16 mouse cellular contexts compared by ENCODE assay signal in the genomic region with DNA sequence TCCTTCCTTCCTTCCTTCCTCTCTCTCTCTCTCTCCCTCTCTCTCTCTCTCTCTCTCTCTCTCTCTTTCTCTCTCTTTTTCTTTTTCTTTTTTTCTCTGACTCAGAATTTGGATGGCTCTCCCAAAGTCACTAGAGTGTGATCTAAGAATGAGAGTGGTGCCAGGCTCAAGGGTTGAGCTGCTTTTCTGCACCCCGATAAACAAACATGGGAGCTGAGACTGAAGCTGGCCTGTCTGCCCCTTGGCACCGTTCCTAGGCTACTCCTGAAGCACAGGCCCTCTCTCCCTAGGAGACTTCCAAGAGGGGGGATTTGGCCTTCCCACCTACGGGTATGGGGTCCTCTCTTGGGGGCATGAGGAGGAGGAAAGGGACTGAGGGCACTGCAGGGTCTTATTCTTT. TPM values are rescaled to one million over a fixed set of nuclear protein-coding genes. Genes with fewer than 3 reads are reported as not detected.
DNase-seq lines count a peak whose midpoint lies in the region; ATAC-seq and TF ChIP-seq lines count a peak whose summit lies in the region.
"Had no signal": no experiment of that assay in that cellular context is flagged by ENCODE, and none has a peak within 500 bp of the region (broad histone marks: within the 10 kb centered on the region; RNA-seq: fewer than 3 reads in every experiment).

No protein-coding gene starts in this region.

- TF ChIP-seq CTCF in lung, adult 2 months (IDR thresholded peaks at IDR 0.05; ENCODE audit: insufficient read depth, low read length) = no peak

- peaks cover 11% of the 10 kb centered on the region for H3K4me1 ChIP-seq in lung, embryonic 15.5 days
- H3K4me1 ChIP-seq in lung, adult 2 months (ENCODE audit: control insufficient read depth, insufficient read depth, low read length) = no peaks in the 10 kb centered on the region
- H3K4me1 ChIP-seq in limb, embryonic 15.5 days = peaks cover 35% of the 10 kb centered on the region

- no peak overlapping the region for H3K9ac ChIP-seq in lung, embryonic 15.5 days
- no peak overlapping the region for H3K9ac ChIP-seq in limb, embryonic 15.5 days
- H3K9ac ChIP-seq: hindbrain, embryonic 14.5 days had no signal

- H3K36me3 ChIP-seq in lung, embryonic 15.5 days = no peaks in the 10 kb centered on the region
- H3K36me3 ChIP-seq in limb, embryonic 15.5 days = no peaks in the 10 kb centered on the region
- H3K36me3 ChIP-seq: embryonic facial prominence, embryonic 10.5 days; hindbrain, embryonic 10.5 days had no signal

- DNase-seq in heart, adult 11 months = peak; percentile 83
- DNase-seq in heart, postnatal 14 days = no peak
- DNase-seq in lung, adult 2 months = no peak
- peak; percentile 57 for DNase-seq in adipocyte (ENCODE audit: low spot score)
- no peak for DNase-seq in left cerebral cortex, postnatal 25 days (ENCODE audit: low spot score in 2 of 2)
- DNase-seq: adrenal gland, adult 8-10 months; adrenal gland, postnatal 36 days; cerebellum, adult 2 months had no signal

- H3K27ac ChIP-seq in lung, embryonic 15.5 days = no peak overlapping the region
- H3K27ac ChIP-seq in limb, embryonic 15.5 days = 0 out of 2 replicates have a peak overlapping the region, but pooled peaks have one; percentile 17
- H3K27ac ChIP-seq: embryonic facial prominence, embryonic 10.5 days; hindbrain, embryonic 10.5 days; hindbrain, embryonic 14.5 days had no signal

- H3K4me2 ChIP-seq in lung, embryonic 15.5 days = no peak overlapping the region
- no peak overlapping the region for H3K4me2 ChIP-seq in limb, embryonic 15.5 days
- H3K4me2 ChIP-seq: hindbrain, embryonic 14.5 days had no signal

- intact Hi-C loops in heart, postnatal 14 days (cut with DNase I) = no loop called here
- intact Hi-C loops in left cerebral cortex, postnatal 25 days (cut with DNase I) = no loop called here

- WGBS in lung, embryonic 15.5 days = 51% methylated on average over 3 of the region's 3 CpGs
- WGBS in lung, adult 2 months = 51% methylated on average over 3 of the region's 3 CpGs
- WGBS in limb, embryonic 15.5 days = 85% methylated on average over 3 of the region's 3 CpGs

- ATAC-seq in lung, embryonic 15.5 days (ENCODE audit: borderline replicate concordance, extremely low read depth, low FRiP score, low TSS enrichment) = 0 out of 2 replicates have a peak, but pooled peaks have one; percentile 9
- no peak for ATAC-seq in limb, embryonic 15.5 days (ENCODE audit: insufficient number of reproducible peaks, low FRiP score, low TSS enrichment, low read depth)
- ATAC-seq: forebrain, embryonic 16.5 days had no signal

- no peaks in the 10 kb centered on the region for H3K27me3 ChIP-seq in lung, embryonic 15.5 days
- no peaks in the 10 kb centered on the region for H3K27me3 ChIP-seq in limb, embryonic 15.5 days
- H3K27me3 ChIP-seq: CH12.LX had no signal

- TF ChIP-seq POLR2A in lung, adult 2 months (IDR thresholded peaks at IDR 0.05; ENCODE audit: borderline replicate concordance, extremely low read depth, low read depth, low read length) = no peak

- H3K9me3 ChIP-seq in lung, embryonic 15.5 days = no peaks in the 10 kb centered on the region
- H3K9me3 ChIP-seq in limb, embryonic 15.5 days = no peaks in the 10 kb centered on the region
- H3K9me3 ChIP-seq: embryonic facial prominence, embryonic 10.5 days; hindbrain, embryonic 10.5 days had no signal

- no peak overlapping the region for H3K4me3 ChIP-seq in lung, embryonic 15.5 days
- no peak overlapping the region for H3K4me3 ChIP-seq in lung, adult 2 months (replicated peaks; ENCODE audit: extremely low read depth, low read depth, low read length)
- no peak overlapping the region for H3K4me3 ChIP-seq in limb, embryonic 15.5 days
- H3K4me3 ChIP-seq: embryonic facial prominence, embryonic 10.5 days; erythroblast, embryonic 14.5 days; hindbrain, embryonic 10.5 days had no signal

RNA-seq across cellular contexts. Expression of gene Olfml2b, which starts 54.4 kb away (rescaled TPM):
- 10 to 100 TPM; 16.6 to 17.3 TPM for total RNA-seq in heart, postnatal 14 days (2021)
- 20.9 and 21.2 TPM in 2 replicates for polyA plus RNA-seq in lung, embryonic 15.5 days (2015; fragmentation: Nextera tagmentation; extraction: Ambion mirVana)
- 16.1 and 16.7 TPM in 2 replicates for polyA plus RNA-seq in lung, adult 2 months (2012; rRNA removed)
- polyA plus RNA-seq in limb, embryonic 15.5 days (2015; fragmentation: Nextera tagmentation; extraction: Ambion mirVana) = 52.5 and 69.4 TPM in 2 replicates
- 1 to 10 TPM; 2.5 to 4.0 TPM for total RNA-seq in left cerebral cortex, postnatal 25 days (2021)
- polyA plus RNA-seq: erythroblast, embryonic 14.5 days had no signal

Comparison
In these comparisons a context has a peak if more than half of its experiments do, and no peak if none do; other contexts are left out.
1. DNase-seq: peak in heart, adult 11 months (single experiment) and adipocyte (single experiment); none in heart, postnatal 14 days (0 of 2), lung, adult 2 months (single experiment) and left cerebral cortex, postnatal 25 days (0 of 2).